Mouse (Mus musculus) forebrain, embryonic 16.5 days (tissue): ENCODE data around the gene Glipr2. TPM values are rescaled to one million over a fixed set of nuclear protein-coding genes. Genes with fewer than 3 reads are reported as not detected.
A peak's percentile ranks its signal among the peaks of the same experiment; 100 is the strongest.

ENCODE experiments used
- ATAC-seq: fragments of 200-750 bp; cut with Nextera tagmentation; 2 replicates; pipeline ENCODE4 v1.8.0; 2017; ENCODE audit warnings: mild to moderate bottlenecking, moderate library complexity
- H3K27ac ChIP-seq: fragments of 300-500 bp; sonication (generic); 2 replicates; pipeline ENCODE4 v1.5.1; 2014; ENCODE audit warnings: low read length, control low read depth
- H3K27me3 ChIP-seq: fragments of 300-500 bp; sonication (generic); replicated peaks from 2 replicates; pipeline ENCODE4 v1.6.1; 2014; ENCODE audit warnings: low read length; ENCODE audit not compliant: control insufficient read depth, insufficient read depth
- H3K36me3 ChIP-seq: fragments of 300-500 bp; sonication (generic); 2 replicates; pipeline ENCODE4 v1.6.1; 2014; ENCODE audit not compliant: control insufficient read depth, insufficient read depth
- H3K4me1 ChIP-seq: fragments of 300-500 bp; sonication (generic); replicated peaks from 2 replicates; pipeline ENCODE4 v1.6.1; 2014; ENCODE audit warnings: low read length; ENCODE audit not compliant: control insufficient read depth, insufficient read depth
- H3K4me2 ChIP-seq: fragments of 300-500 bp; sonication (generic); 2 replicates; pipeline ENCODE4 v1.6.1; 2014; ENCODE audit warnings: mild to moderate bottlenecking, low read length, control low read depth
- H3K4me3 ChIP-seq: fragments of 300-500 bp; sonication (generic); replicated peaks from 2 replicates; pipeline ENCODE4 v1.5.1; 2014; ENCODE audit warnings: mild to moderate bottlenecking, low read length, control low read depth
- H3K9ac ChIP-seq: fragments of 300-500 bp; sonication (generic); replicated peaks from 2 replicates; pipeline ENCODE4 v1.6.1; 2014; ENCODE audit warnings: low read depth, low read length, control low read depth
- H3K9me3 ChIP-seq: fragments of 300-500 bp; sonication (generic); 2 replicates; pipeline ENCODE4 v1.6.1; 2016; ENCODE audit warnings: low read length; ENCODE audit not compliant: control insufficient read depth
- WGBS: fragments of 180-500 bp; shearing (Covaris S2); extraction: QIAGEN DNeasy Blood & Tissue Kit; methylation state at CpG from one replicate; pipeline ENCODE4 v1.1.7; 2014; 5-methylcytosine and 5-hydroxymethylcytosine counted together
- polyA plus RNA-seq: library from polyadenylated mRNA; unstranded; fragments of >200 nt; fragmentation: Nextera tagmentation; extraction: Ambion mirVana; gene quantifications from 2 replicates; pipeline ENCODE4 v1.2.1, GENCODE M21; 2015

The Glipr2 gene
- polyA plus RNA-seq, 1 experiment from 2014 or later = 27.2 TPM

GRCm38 (mm10) chr4:44012376-44013367 lies 55.5 kb downstream of the Glipr2 start:
- Histone ChIP-seq H3K36me3 (no peaks in the 10 kb centered on the region), H3K9me3 (no peaks in the 10 kb centered on the region), H3K27ac (peak overlapping the region; percentile 61), H3K9ac (peak overlapping the region; percentile 90), H3K27me3 (no peaks in the 10 kb centered on the region), H3K4me2 (peak overlapping the region; percentile 89), H3K4me1 (peaks cover 22% of the 10 kb centered on the region), H3K4me3 (peak overlapping the region; percentile 98)
- peak; percentile 100 for ATAC-seq
- WGBS = under 1% methylated on average over 76 of the region's 77 CpGs

GRCm38 (mm10) chr4:44013391-44014070 lies 56.3 kb downstream of the Glipr2 start:
- no peak for ATAC-seq
- 27% methylated on average over 11 of the region's 11 CpGs for WGBS
- Histone ChIP-seq H3K4me3 (peak overlapping the region; percentile 98), H3K9me3 (no peaks in the 10 kb centered on the region), H3K4me2 (peak overlapping the region; percentile 89), H3K4me1 (peaks cover 22% of the 10 kb centered on the region), H3K27ac (no peak overlapping the region), H3K9ac (peak overlapping the region; percentile 90), H3K36me3 (no peaks in the 10 kb centered on the region), H3K27me3 (no peaks in the 10 kb centered on the region)

DNA sequence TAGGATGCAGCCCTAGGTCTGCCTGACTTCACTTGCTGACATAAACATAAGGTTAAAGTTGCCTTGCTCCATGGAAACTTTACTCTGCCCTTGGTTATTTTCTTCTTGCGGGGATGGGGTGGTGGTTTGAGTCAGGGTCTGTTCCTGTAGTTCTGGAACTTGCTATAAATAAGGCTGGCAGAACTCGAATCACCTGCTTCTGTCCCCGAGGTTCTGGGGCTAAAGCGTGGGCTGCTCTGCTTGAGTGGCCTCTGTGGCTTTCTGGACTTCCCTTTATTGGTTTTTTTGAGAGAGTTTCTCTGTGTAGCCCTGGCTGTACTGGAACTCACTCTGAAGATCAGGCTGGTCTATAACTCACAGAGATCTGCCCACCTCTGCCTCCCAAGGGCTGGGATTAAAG lies 58.9 kb downstream of the Glipr2 start:
- Histone ChIP-seq H3K4me2 (no peak overlapping the region), H3K27me3 (no peaks in the 10 kb centered on the region), H3K9me3 (no peaks in the 10 kb centered on the region), H3K4me3 (no peak overlapping the region), H3K4me1 (peaks cover 22% of the 10 kb centered on the region), H3K27ac (no peak overlapping the region), H3K9ac (no peak overlapping the region), H3K36me3 (peaks cover 10% of the 10 kb centered on the region; the same call in 1 of the 2 replicates)
- WGBS = 96% methylated on average over 4 of the region's 4 CpGs
- ATAC-seq = no peak

GRCm38 (mm10) chr4:44016791-44017190 lies 59.6 kb downstream of the Glipr2 start:
- Histone ChIP-seq H3K36me3 (peaks cover 10% of the 10 kb centered on the region; the same call in 1 of the 2 replicates), H3K27ac (no peak overlapping the region), H3K4me3 (no peak overlapping the region), H3K9me3 (no peaks in the 10 kb centered on the region), H3K4me1 (peaks cover 21% of the 10 kb centered on the region), H3K4me2 (no peak overlapping the region), H3K9ac (no peak overlapping the region), H3K27me3 (no peaks in the 10 kb centered on the region)
- no peak for ATAC-seq
- WGBS = 96% methylated on average over 12 of the region's 12 CpGs

GRCm38 (mm10) chr4:44022323-44022722 lies 65.1 kb downstream of the Glipr2 start:
- H3K27me3 ChIP-seq = no peaks in the 10 kb centered on the region
- H3K36me3 ChIP-seq = peaks cover 24% of the 10 kb centered on the region
- no peaks in the 10 kb centered on the region for H3K9me3 ChIP-seq
- no peak overlapping the region for H3K27ac ChIP-seq
- no peak overlapping the region for H3K4me2 ChIP-seq
- no peaks in the 10 kb centered on the region for H3K4me1 ChIP-seq
- 91% methylated on average over 4 of the region's 4 CpGs for WGBS
- no peak overlapping the region for H3K9ac ChIP-seq
- no peak overlapping the region for H3K4me3 ChIP-seq
- ATAC-seq = no peak

- no peak overlapping the region for H3K9ac ChIP-seq
- H3K4me1 ChIP-seq = no peaks in the 10 kb centered on the region
- peaks cover 27% of the 10 kb centered on the region for H3K36me3 ChIP-seq
- H3K4me2 ChIP-seq = no peak overlapping the region
- H3K9me3 ChIP-seq = no peaks in the 10 kb centered on the region
- H3K27ac ChIP-seq = no peak overlapping the region
- ATAC-seq = no peak
- H3K4me3 ChIP-seq = no peak overlapping the region
- no peaks in the 10 kb centered on the region for H3K27me3 ChIP-seq
- 90% methylated on average over 11 of the region's 11 CpGs for WGBS
Observed at GRCm38 (mm10) chr4:44022766-44023165, 65.6 kb downstream of the Glipr2 start.

GRCm38 (mm10) chr4:44023681-44024080 lies 66.5 kb downstream of the Glipr2 start:
- Histone ChIP-seq H3K9me3 (no peaks in the 10 kb centered on the region), H3K4me2 (no peak overlapping the region), H3K4me3 (no peak overlapping the region), H3K27ac (no peak overlapping the region), H3K9ac (no peak overlapping the region), H3K4me1 (no peaks in the 10 kb centered on the region), H3K27me3 (no peaks in the 10 kb centered on the region), H3K36me3 (peaks cover 28% of the 10 kb centered on the region)
- 97% methylated on average over 9 of the region's 9 CpGs for WGBS
- ATAC-seq = no peak

DNA sequence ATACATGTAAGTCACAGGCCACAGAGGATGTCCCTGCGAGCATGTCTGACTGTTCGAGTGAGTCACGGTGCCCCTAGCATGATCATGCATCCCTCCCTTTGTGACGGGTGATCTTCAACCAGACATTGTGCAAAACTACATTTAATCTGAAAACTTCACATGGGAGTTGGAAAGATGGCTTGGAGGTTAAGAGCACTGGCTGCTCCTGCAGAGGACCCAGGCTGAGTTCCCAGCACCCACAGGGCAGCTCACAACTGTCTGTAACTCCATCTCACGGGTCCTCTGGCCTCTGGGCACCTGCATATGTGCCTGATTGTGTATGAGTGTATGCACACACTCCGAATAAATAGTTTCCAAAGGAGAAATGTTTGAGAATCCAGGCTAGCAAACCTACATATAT lies 67.0 kb downstream of the Glipr2 start:
- no peak for ATAC-seq
- no peak overlapping the region for H3K9ac ChIP-seq
- no peak overlapping the region for H3K4me3 ChIP-seq
- H3K4me1 ChIP-seq = no peaks in the 10 kb centered on the region
- peaks cover 25% of the 10 kb centered on the region for H3K36me3 ChIP-seq
- H3K9me3 ChIP-seq = no peaks in the 10 kb centered on the region
- no peak overlapping the region for H3K4me2 ChIP-seq
- WGBS = 94% methylated on average over 6 of the region's 6 CpGs
- no peak overlapping the region for H3K27ac ChIP-seq
- H3K27me3 ChIP-seq = no peaks in the 10 kb centered on the region

- no peak overlapping the region for H3K4me2 ChIP-seq
- WGBS = 88% methylated on average over 6 of the region's 6 CpGs
- peaks cover 20% of the 10 kb centered on the region for H3K36me3 ChIP-seq
- ATAC-seq = no peak
- H3K27ac ChIP-seq = no peak overlapping the region
- H3K4me3 ChIP-seq = no peak overlapping the region
- no peaks in the 10 kb centered on the region for H3K4me1 ChIP-seq
- no peaks in the 10 kb centered on the region for H3K9me3 ChIP-seq
- no peaks in the 10 kb centered on the region for H3K27me3 ChIP-seq
- no peak overlapping the region for H3K9ac ChIP-seq
Observed at GRCm38 (mm10) chr4:44025570-44025969, 68.4 kb downstream of the Glipr2 start.
